Mouse (Mus musculus): ENCODE results near the gene Armc2. TPM values are rescaled to one million over a fixed set of nuclear protein-coding genes. Genes with fewer than 3 reads are reported as not detected.
A peak's percentile ranks its signal among the peaks of the same experiment; 100 is the strongest.

The Armc2 gene
- total and polyA plus RNA-seq, 2 experiments from 2014 or later: 9.1 to 11.7 TPM

GRCm38 (mm10) chr10:41937176-41937575 lies 81.1 kb downstream of the Armc2 start:
- H3K9ac ChIP-seq (replicated peaks; ENCODE audit: low read length): no peak overlapping the region
- no peak overlapping the region for H3K27ac ChIP-seq
- H3K4me1 ChIP-seq (ENCODE audit: insufficient read depth, low read length): peaks cover 18% of the 10 kb centered on the region
- no peaks in the 10 kb centered on the region for H3K36me3 ChIP-seq (ENCODE audit: insufficient read depth, low read length)
- no peak overlapping the region for H3K4me3 ChIP-seq (ENCODE audit: low read length)
- H3K4me2 ChIP-seq (ENCODE audit: low read depth, low read length): no peak overlapping the region
- 45% methylated on average over 4 of the region's 4 CpGs for WGBS
- DNase-seq (ENCODE audit: low spot score) (no peak), ATAC-seq (no peak)
- TF ChIP-seq CTCF (IDR thresholded peaks at IDR 0.05; ENCODE audit: low read depth): no peak
- H3K27me3 ChIP-seq (ENCODE audit: insufficient read depth, low read length): no peaks in the 10 kb centered on the region
- no peaks in the 10 kb centered on the region for H3K9me3 ChIP-seq (ENCODE audit: low read length)

GRCm38 (mm10) chr10:41936100-41936499 lies 82.1 kb downstream of the Armc2 start:
- no peak overlapping the region for H3K4me3 ChIP-seq (ENCODE audit: low read length)
- no peak for ATAC-seq
- no peak for TF ChIP-seq CTCF (IDR thresholded peaks at IDR 0.05; ENCODE audit: low read depth)
- H3K9ac ChIP-seq (replicated peaks; ENCODE audit: low read length): no peak overlapping the region
- no peaks in the 10 kb centered on the region for H3K9me3 ChIP-seq (ENCODE audit: low read length)
- DNase-seq (ENCODE audit: low spot score): peak; percentile 60
- H3K4me2 ChIP-seq (ENCODE audit: low read depth, low read length): no peak overlapping the region
- peaks cover 22% of the 10 kb centered on the region for H3K4me1 ChIP-seq (ENCODE audit: insufficient read depth, low read length)
- peak overlapping the region; percentile 84; the same call in 1 of the 2 replicates for H3K27ac ChIP-seq
- WGBS: 38% methylated on average over 4 of the region's 4 CpGs
- H3K36me3 ChIP-seq (ENCODE audit: insufficient read depth, low read length): no peaks in the 10 kb centered on the region
- H3K27me3 ChIP-seq (ENCODE audit: insufficient read depth, low read length): no peaks in the 10 kb centered on the region

- DNase-seq (ENCODE audit: low spot score) (peak; percentile 9), ATAC-seq (no peak)
- Histone ChIP-seq H3K4me2 (ENCODE audit: low read depth, low read length) (peak overlapping the region; percentile 25; the same call in 1 of the 2 replicates), H3K9ac (replicated peaks; ENCODE audit: low read length) (no peak overlapping the region), H3K4me3 (ENCODE audit: low read length) (no peak overlapping the region), H3K27ac (peak overlapping the region; percentile 84), H3K36me3 (ENCODE audit: insufficient read depth, low read length) (no peaks in the 10 kb centered on the region), H3K4me1 (ENCODE audit: insufficient read depth, low read length) (peaks cover 22% of the 10 kb centered on the region), H3K9me3 (ENCODE audit: low read length) (no peaks in the 10 kb centered on the region), H3K27me3 (ENCODE audit: insufficient read depth, low read length) (no peaks in the 10 kb centered on the region)
- TF ChIP-seq CTCF (IDR thresholded peaks at IDR 0.05; ENCODE audit: low read depth): no peak
Observed at GRCm38 (mm10) chr10:41935476-41935829, 82.8 kb downstream of the Armc2 start.

DNA sequence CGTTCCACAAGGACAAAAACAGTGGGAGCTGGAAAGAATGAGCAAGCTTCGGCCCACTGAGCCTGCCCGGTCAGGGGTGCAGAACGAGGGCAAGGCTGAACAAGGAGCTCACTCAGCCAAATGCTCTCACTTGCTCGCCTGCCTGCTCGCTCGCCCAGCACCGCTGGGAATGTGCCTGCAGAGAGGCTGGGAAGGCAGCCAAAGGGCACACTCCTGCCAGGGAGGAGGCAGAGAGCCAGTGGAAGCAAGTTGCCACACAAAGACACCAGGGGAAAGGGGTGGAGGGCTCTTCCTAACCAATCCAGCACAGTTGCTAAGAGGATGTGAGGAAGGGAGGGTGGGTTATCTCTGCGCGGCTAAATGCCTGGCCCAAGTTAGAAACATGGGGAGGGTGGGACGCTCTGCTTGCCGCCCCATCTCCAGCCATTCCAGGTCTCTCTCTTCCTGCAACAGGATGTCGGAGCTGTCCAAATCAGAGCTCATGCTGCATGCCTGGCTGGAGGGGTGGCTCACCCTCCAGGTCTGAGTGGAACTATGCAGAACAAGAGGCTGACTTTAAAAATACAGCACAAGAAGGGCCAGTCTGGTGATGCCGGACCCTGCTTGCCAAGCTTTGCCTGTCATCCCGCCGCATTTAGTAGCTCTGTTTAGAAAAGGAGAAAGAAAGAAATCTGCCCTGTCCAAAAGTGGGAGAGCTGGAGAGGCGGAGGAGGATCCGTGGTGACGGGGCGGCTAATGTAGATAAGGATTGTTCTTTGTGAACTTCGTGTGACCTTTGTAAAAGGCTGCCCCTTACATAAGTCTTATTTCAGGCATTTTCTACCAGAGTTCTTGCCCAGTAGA lies 83.4 kb downstream of the Armc2 start:
- TF ChIP-seq CTCF (IDR thresholded peaks at IDR 0.05; ENCODE audit: low read depth): 0 out of 2 replicates have a peak, but pooled peaks have one; percentile 15
- H3K9ac ChIP-seq (replicated peaks; ENCODE audit: low read length): no peak overlapping the region
- H3K9me3 ChIP-seq (ENCODE audit: low read length): no peaks in the 10 kb centered on the region
- peaks cover 22% of the 10 kb centered on the region for H3K4me1 ChIP-seq (ENCODE audit: insufficient read depth, low read length)
- peak; percentile 95 for ATAC-seq
- peak; percentile 95 for DNase-seq (ENCODE audit: low spot score)
- no peak overlapping the region for H3K4me3 ChIP-seq (ENCODE audit: low read length)
- whole genome bisulfite sequencing: 14% methylated on average over 21 of the region's 21 CpGs
- H3K4me2 ChIP-seq (ENCODE audit: low read depth, low read length): peak overlapping the region; percentile 25
- peak overlapping the region; percentile 84 for H3K27ac ChIP-seq
- no peaks in the 10 kb centered on the region for H3K36me3 ChIP-seq (ENCODE audit: insufficient read depth, low read length)
- H3K27me3 ChIP-seq (ENCODE audit: insufficient read depth, low read length): no peaks in the 10 kb centered on the region

DNA sequence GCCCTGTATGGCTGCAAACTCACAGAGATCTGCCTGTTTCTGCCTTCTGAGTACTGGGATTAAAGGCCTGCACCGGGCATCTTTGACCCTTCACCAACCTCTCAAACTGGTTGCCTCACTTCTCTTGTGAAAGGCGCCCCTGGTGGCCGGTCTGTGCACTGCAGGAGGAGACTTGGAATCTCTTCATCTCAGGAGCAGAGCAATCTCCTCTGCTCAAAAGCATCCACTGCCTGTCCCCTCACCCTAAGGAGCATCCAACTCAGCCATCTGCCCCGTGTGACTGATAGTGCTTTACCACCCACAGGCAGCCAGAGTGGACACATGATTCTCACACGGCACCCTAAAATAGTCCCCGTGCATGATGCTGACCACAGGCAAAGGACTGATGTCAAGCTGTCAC lies 84.7 kb downstream of the Armc2 start:
- H3K9me3 ChIP-seq (ENCODE audit: low read length): no peaks in the 10 kb centered on the region
- no peaks in the 10 kb centered on the region for H3K36me3 ChIP-seq (ENCODE audit: insufficient read depth, low read length)
- TF ChIP-seq CTCF (IDR thresholded peaks at IDR 0.05; ENCODE audit: low read depth): peak; percentile 74
- peak overlapping the region; percentile 84 for H3K27ac ChIP-seq
- ATAC-seq: no peak
- H3K4me1 ChIP-seq (ENCODE audit: insufficient read depth, low read length): peaks cover 22% of the 10 kb centered on the region
- no peak overlapping the region for H3K9ac ChIP-seq (replicated peaks; ENCODE audit: low read length)
- H3K4me3 ChIP-seq (ENCODE audit: low read length): no peak overlapping the region
- H3K27me3 ChIP-seq (ENCODE audit: insufficient read depth, low read length): no peaks in the 10 kb centered on the region
- H3K4me2 ChIP-seq (ENCODE audit: low read depth, low read length): no peak overlapping the region
- 46% methylated on average over 6 of the region's 6 CpGs for WGBS
- DNase-seq (ENCODE audit: low spot score): peak; percentile 47

- peaks cover 22% of the 10 kb centered on the region for H3K4me1 ChIP-seq (ENCODE audit: insufficient read depth, low read length)
- H3K4me2 ChIP-seq (ENCODE audit: low read depth, low read length): no peak overlapping the region
- no peak for DNase-seq (ENCODE audit: low spot score)
- no peak overlapping the region for H3K4me3 ChIP-seq (ENCODE audit: low read length)
- ATAC-seq: no peak
- no peaks in the 10 kb centered on the region for H3K36me3 ChIP-seq (ENCODE audit: insufficient read depth, low read length)
- H3K9ac ChIP-seq (replicated peaks; ENCODE audit: low read length): no peak overlapping the region
- no peak for TF ChIP-seq CTCF (IDR thresholded peaks at IDR 0.05; ENCODE audit: low read depth)
- peak overlapping the region; percentile 79; the same call in 1 of the 2 replicates for H3K27ac ChIP-seq
- WGBS: 60% methylated on average over 5 of the region's 5 CpGs
- no peaks in the 10 kb centered on the region for H3K27me3 ChIP-seq (ENCODE audit: insufficient read depth, low read length)
- no peaks in the 10 kb centered on the region for H3K9me3 ChIP-seq (ENCODE audit: low read length)
Observed at GRCm38 (mm10) chr10:41932943-41933342, 85.3 kb downstream of the Armc2 start.

DNA sequence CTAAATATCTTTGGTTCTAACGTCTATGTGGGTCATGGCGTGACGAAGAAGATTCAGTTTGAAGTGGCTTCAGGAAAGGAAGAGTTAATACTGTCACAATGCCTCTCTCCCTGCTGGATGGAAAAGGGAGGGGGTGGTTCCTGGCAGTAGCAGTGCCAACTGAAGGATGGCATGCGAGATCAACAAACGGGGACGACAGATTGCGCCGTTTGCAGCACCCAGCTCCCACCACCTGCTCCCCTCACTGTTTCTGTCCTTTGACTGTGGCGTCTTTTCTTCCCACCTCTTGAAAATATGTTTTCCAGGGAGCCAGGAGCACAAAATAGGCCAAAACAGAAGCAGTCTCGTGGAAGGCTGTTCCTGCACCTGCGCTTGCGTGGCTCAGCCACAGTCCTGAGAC lies 86.3 kb downstream of the Armc2 start:
- H3K27ac ChIP-seq: peak overlapping the region; percentile 79
- H3K4me1 ChIP-seq (ENCODE audit: insufficient read depth, low read length): peaks cover 18% of the 10 kb centered on the region
- no peak overlapping the region for H3K9ac ChIP-seq (replicated peaks; ENCODE audit: low read length)
- TF ChIP-seq CTCF (IDR thresholded peaks at IDR 0.05; ENCODE audit: low read depth): no peak
- ATAC-seq (peak; percentile 22; the same call in 1 of the 2 replicates), DNase-seq (ENCODE audit: low spot score) (peak; percentile 81)
- no peak overlapping the region for H3K4me3 ChIP-seq (ENCODE audit: low read length)
- peak overlapping the region; percentile 34 for H3K4me2 ChIP-seq (ENCODE audit: low read depth, low read length)
- WGBS: 31% methylated on average over 12 of the region's 12 CpGs
- no peaks in the 10 kb centered on the region for H3K27me3 ChIP-seq (ENCODE audit: insufficient read depth, low read length)
- H3K9me3 ChIP-seq (ENCODE audit: low read length): no peaks in the 10 kb centered on the region
- H3K36me3 ChIP-seq (ENCODE audit: insufficient read depth, low read length): no peaks in the 10 kb centered on the region

Measured in hindbrain, postnatal 0 days (tissue).